Mouse (Mus musculus) liver, embryonic 16.5 days (tissue): Measurements from ENCODE around the gene Ero1lb. TPM values are rescaled to one million over a fixed set of nuclear protein-coding genes. Genes with fewer than 3 reads are reported as not detected.

Experiments
- ATAC-seq: fragments of 200-750 bp; cut with Nextera tagmentation; 2 replicates; pipeline ENCODE4 v1.8.0; 2017; ENCODE audit warnings: low read depth, mild to moderate bottlenecking, moderate number of reproducible peaks, moderate library complexity
- H3K27ac ChIP-seq: fragments of 300-500 bp; sonication (generic); 2 replicates; pipeline ENCODE4 v1.5.1; 2014; ENCODE audit warnings: mild to moderate bottlenecking, low read length
- H3K27me3 ChIP-seq: fragments of 300-500 bp; sonication (generic); 2 replicates; pipeline ENCODE4 v1.6.1; 2014; ENCODE audit warnings: low read depth, low read length, mixed read lengths; ENCODE audit not compliant: control insufficient read depth, insufficient read depth
- H3K36me3 ChIP-seq: fragments of 300-500 bp; sonication (generic); 2 replicates; pipeline ENCODE4 v1.6.1; 2014; ENCODE audit warnings: mild to moderate bottlenecking; ENCODE audit not compliant: control insufficient read depth, insufficient read depth
- H3K4me1 ChIP-seq: fragments of 300-500 bp; sonication (generic); 2 replicates; pipeline ENCODE4 v1.6.1; 2014; ENCODE audit warnings: low read depth, low read length, mixed read lengths; ENCODE audit not compliant: control insufficient read depth
- H3K4me2 ChIP-seq: fragments of 300-500 bp; sonication (generic); 2 replicates; pipeline ENCODE4 v1.6.1; 2014; ENCODE audit warnings: low read depth, low read length, mixed read lengths
- H3K4me3 ChIP-seq: fragments of 300-500 bp; sonication (generic); 2 replicates; pipeline ENCODE4 v1.5.1; 2014; ENCODE audit warnings: low read depth, mild to moderate bottlenecking, low read length
- H3K9ac ChIP-seq: fragments of 300-500 bp; sonication (generic); 2 replicates; pipeline ENCODE4 v1.6.1; 2014; ENCODE audit warnings: low read depth, low read length
- H3K9me3 ChIP-seq: fragments of 300-500 bp; sonication (generic); replicated peaks from 2 replicates; pipeline ENCODE4 v1.6.1; 2016; ENCODE audit warnings: low read length; ENCODE audit not compliant: control insufficient read depth
- WGBS: fragments of 180-500 bp; shearing (Covaris S2); extraction: QIAGEN DNeasy Blood & Tissue Kit; methylation state at CpG from one replicate; pipeline ENCODE4 v1.1.7; 2014; ENCODE audit not compliant: insufficient replicate concordance; 5-methylcytosine and 5-hydroxymethylcytosine counted together
- polyA plus RNA-seq: library from polyadenylated mRNA; unstranded; fragments of >200 nt; fragmentation: Nextera tagmentation; extraction: Ambion mirVana; gene quantifications from 2 replicates; pipeline ENCODE4 v1.2.1, GENCODE M21; 2015

Gene Ero1lb
- 2.9 and 3.7 TPM in 2 replicates for polyA plus RNA-seq

- Histone ChIP-seq H3K4me2 (peak within 1 kb of the TSS; percentile 91), H3K27me3 (peaks cover 4% of the 10 kb centered on the region; the same call in 1 of the 2 replicates), H3K4me3 (peak within 1 kb of the TSS; percentile 78), H3K27ac (no peak within 1 kb of the TSS), H3K4me1 (peaks cover 8% of the 10 kb centered on the region), H3K36me3 (no peaks in the 10 kb centered on the region), H3K9ac (peak within 1 kb of the TSS; percentile 68), H3K9me3 (no peaks in the 10 kb centered on the region)
- peak; percentile 96 for ATAC-seq
- WGBS = under 1% methylated on average over 73 of the region's 73 CpGs
Measured at GRCm38 (mm10) chr13:12565621-12566390, at the start of gene Ero1lb. Gene Ero1lb (plus strand): TSS chr13:12565874.

- Histone ChIP-seq H3K9ac (no peak overlapping the region), H3K4me3 (peak overlapping the region; percentile 46)
- ATAC-seq = no peak
Measured at GRCm38 (mm10) chr13:12519371-12519770, 46.3 kb upstream of the Ero1lb start.

GRCm38 (mm10) chr13:12519955-12520584, 45.6 kb upstream of the Ero1lb start, which contains the start of gene Edaradd:
Gene Edaradd (minus strand): TSS chr13:12520438.
- peak; percentile 48; the same call in 1 of the 2 replicates for ATAC-seq
- H3K9ac ChIP-seq = no peak within 1 kb of the TSS
- no peak within 1 kb of the TSS for H3K27ac ChIP-seq

More at GRCm38 (mm10) chr13:12519371-12519770, 46.3 kb upstream of the Ero1lb start:
- Histone ChIP-seq H3K4me1 (no peaks in the 10 kb centered on the region), H3K4me2 (peak overlapping the region; percentile 53), H3K9me3 (no peaks in the 10 kb centered on the region), H3K36me3 (no peaks in the 10 kb centered on the region), H3K27ac (no peak overlapping the region), H3K27me3 (peaks cover 6% of the 10 kb centered on the region; the same call in 1 of the 2 replicates)
- whole genome bisulfite sequencing = 5% methylated on average over 18 of the region's 18 CpGs

DNA sequence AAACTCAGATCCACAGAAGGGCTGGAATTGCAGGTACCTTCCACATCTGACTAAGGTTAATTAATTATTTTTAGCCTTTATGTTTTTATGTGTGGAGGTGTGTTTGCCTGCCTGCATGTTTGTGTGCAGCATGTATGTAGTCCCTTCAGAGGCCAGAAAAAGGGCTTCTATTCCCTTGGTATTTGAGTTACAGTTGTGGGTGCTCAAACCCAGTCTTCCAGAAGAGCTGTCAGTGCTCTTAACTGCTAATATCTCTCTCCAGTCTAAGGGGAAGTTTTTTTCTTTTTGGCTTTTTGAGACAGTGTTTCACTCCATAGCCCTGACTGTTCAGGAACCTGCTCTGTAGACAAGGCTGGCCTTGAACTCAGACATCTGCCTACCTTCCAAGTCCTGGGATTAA, 43.3 kb upstream of the Ero1lb start:
- H3K4me1 ChIP-seq = no peaks in the 10 kb centered on the region
- no peaks in the 10 kb centered on the region for H3K36me3 ChIP-seq
- no peaks in the 10 kb centered on the region for H3K9me3 ChIP-seq
- H3K4me3 ChIP-seq = no peak overlapping the region
- no peak overlapping the region for H3K4me2 ChIP-seq
- ATAC-seq = no peak
- no peak overlapping the region for H3K27ac ChIP-seq
- H3K27me3 ChIP-seq = peaks cover 6% of the 10 kb centered on the region; the same call in 1 of the 2 replicates
- no peak overlapping the region for H3K9ac ChIP-seq

More at GRCm38 (mm10) chr13:12519955-12520584, 45.6 kb upstream of the Ero1lb start, which contains the start of gene Edaradd:
- Histone ChIP-seq H3K9me3 (no peaks in the 10 kb centered on the region), H3K27me3 (peaks cover 6% of the 10 kb centered on the region; the same call in 1 of the 2 replicates), H3K36me3 (no peaks in the 10 kb centered on the region), H3K4me3 (peak within 1 kb of the TSS; percentile 46), H3K4me2 (peak within 1 kb of the TSS; percentile 53), H3K4me1 (no peaks in the 10 kb centered on the region)
- WGBS = under 1% methylated on average over 35 of the region's 35 CpGs

GRCm38 (mm10) chr13:12525678-12526077, 40.0 kb upstream of the Ero1lb start:
- no peak overlapping the region for H3K9ac ChIP-seq
- no peak overlapping the region for H3K27ac ChIP-seq
- no peaks in the 10 kb centered on the region for H3K9me3 ChIP-seq
- H3K4me1 ChIP-seq = no peaks in the 10 kb centered on the region
- ATAC-seq = no peak
- no peak overlapping the region for H3K4me3 ChIP-seq
- H3K4me2 ChIP-seq = no peak overlapping the region
- 41% methylated on average over 4 of the region's 4 CpGs for WGBS
- H3K36me3 ChIP-seq = no peaks in the 10 kb centered on the region
- H3K27me3 ChIP-seq = no peaks in the 10 kb centered on the region

GRCm38 (mm10) chr13:12534628-12535027, 31.0 kb upstream of the Ero1lb start:
- Histone ChIP-seq H3K27ac (no peak overlapping the region), H3K9me3 (no peaks in the 10 kb centered on the region), H3K4me1 (no peaks in the 10 kb centered on the region; the same call in 1 of the 2 replicates), H3K9ac (no peak overlapping the region), H3K27me3 (no peaks in the 10 kb centered on the region), H3K4me3 (no peak overlapping the region), H3K36me3 (no peaks in the 10 kb centered on the region), H3K4me2 (no peak overlapping the region)
- 54% methylated on average over 3 of the region's 3 CpGs for WGBS
- peak; percentile 62 for ATAC-seq

DNA sequence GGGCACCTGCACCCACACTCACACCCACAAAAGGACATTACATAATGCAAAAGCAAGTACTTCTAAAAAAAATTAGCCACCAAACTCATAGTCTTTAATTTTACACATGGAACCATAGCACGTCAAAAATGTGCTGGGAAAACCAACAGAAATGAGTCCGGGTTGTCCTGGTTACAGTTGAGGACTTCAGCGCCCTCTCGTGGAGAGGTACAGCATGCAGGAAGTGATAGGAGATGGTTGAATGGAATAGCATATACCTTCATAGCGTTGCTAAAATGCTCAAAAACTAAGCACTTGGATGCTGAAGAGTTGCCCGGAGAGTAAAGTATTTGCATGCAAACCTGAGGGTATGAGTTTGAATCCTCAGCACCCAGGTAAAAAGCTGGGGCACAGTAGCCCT, 27.7 kb upstream of the Ero1lb start:
- H3K4me2 ChIP-seq = no peak overlapping the region
- H3K9ac ChIP-seq = no peak overlapping the region
- H3K27me3 ChIP-seq = no peaks in the 10 kb centered on the region
- WGBS = 46% methylated on average over 6 of the region's 6 CpGs
- no peak overlapping the region for H3K27ac ChIP-seq
- H3K4me3 ChIP-seq = no peak overlapping the region
- no peaks in the 10 kb centered on the region for H3K9me3 ChIP-seq
- no peaks in the 10 kb centered on the region for H3K36me3 ChIP-seq
- H3K4me1 ChIP-seq = peaks cover 4% of the 10 kb centered on the region; the same call in 1 of the 2 replicates
- ATAC-seq = no peak

DNA sequence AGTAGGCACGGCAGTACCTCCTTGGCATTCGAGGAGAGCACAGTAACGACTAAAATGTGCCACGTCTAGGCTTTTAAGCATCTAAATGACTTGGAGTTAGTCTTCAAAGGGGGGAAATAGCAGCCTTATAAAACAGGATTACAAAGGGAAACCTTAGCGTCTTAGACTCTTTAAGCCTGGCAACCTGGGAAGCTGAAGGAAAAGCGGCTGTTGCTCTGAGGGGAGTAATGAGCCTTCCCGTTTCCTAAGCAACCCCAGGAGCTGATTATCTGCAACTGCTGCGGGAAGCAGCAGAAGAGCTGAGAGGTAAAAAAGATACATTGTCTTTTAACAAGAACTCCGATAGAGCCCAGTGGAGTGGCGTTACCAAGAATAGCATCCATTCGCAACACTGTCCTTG, 26.0 kb upstream of the Ero1lb start:
- Histone ChIP-seq H3K27ac (no peak overlapping the region), H3K27me3 (no peaks in the 10 kb centered on the region), H3K9ac (no peak overlapping the region), H3K36me3 (no peaks in the 10 kb centered on the region), H3K4me3 (no peak overlapping the region), H3K9me3 (no peaks in the 10 kb centered on the region), H3K4me2 (no peak overlapping the region), H3K4me1 (peaks cover 4% of the 10 kb centered on the region; the same call in 1 of the 2 replicates)
- no peak for ATAC-seq
- WGBS = 45% methylated on average over 11 of the region's 11 CpGs

DNA sequence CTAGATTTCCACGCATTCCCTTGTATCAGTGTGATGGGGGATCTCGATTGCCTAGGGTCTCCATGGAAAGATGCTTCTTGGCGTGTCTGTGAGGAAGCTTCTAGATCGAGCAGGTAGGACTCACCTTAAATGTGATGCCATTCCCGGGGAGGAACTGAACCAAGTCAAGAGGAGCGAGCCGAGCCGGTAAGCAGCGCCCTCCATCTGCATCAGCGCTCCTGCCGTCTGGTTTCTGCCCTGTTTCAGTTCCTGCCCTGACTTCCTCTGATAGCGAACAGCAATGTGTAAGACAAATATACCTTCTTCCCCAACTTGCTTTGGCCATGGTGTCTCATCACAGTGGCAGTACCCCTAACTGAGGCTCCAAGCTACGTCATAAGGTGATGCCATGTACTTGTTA, 25.6 kb upstream of the Ero1lb start:
- Histone ChIP-seq H3K9me3 (no peaks in the 10 kb centered on the region), H3K4me3 (no peak overlapping the region)
- 57% methylated on average over 13 of the region's 13 CpGs for WGBS

More for the DNA sequence above, 25.6 kb upstream of the Ero1lb start:
- H3K4me2 ChIP-seq = no peak overlapping the region
- H3K36me3 ChIP-seq = no peaks in the 10 kb centered on the region
- no peaks in the 10 kb centered on the region for H3K27me3 ChIP-seq
- H3K9ac ChIP-seq = no peak overlapping the region
- no peak overlapping the region for H3K27ac ChIP-seq
- peaks cover 4% of the 10 kb centered on the region; the same call in 1 of the 2 replicates for H3K4me1 ChIP-seq
- ATAC-seq = no peak
